Mouse (Mus musculus) skeletal muscle tissue, adult 2 months (tissue): ENCODE results near the gene Bsdc1.
A peak's percentile ranks its signal among the peaks of the same experiment; 100 is the strongest.
"Not testable (repeated sequence)": the region's sequence is repeated elsewhere in the genome, so short reads cannot be mapped to it uniquely, and the experiment has no call there.

ENCODE experiments used
- DNase-seq: peaks from one replicate; pipeline ENCODE4 v3.0.0-alpha.2; 2012; ENCODE audit warnings: low read depth, low spot score

Gene Bsdc1

GRCm38 (mm10) chr4:129461183-129461960 lies at the start of gene Bsdc1:
Bsdc1 (plus strand) TSS chr4:129461581.
- peak; percentile 100 for DNase-seq

- DNase-seq, result no peak
Observed at GRCm38 (mm10) chr4:129415892-129416291, 45.5 kb upstream of the Bsdc1 start.

GRCm38 (mm10) chr4:129416478-129416877 lies 44.9 kb upstream of the Bsdc1 start:
- DNase-seq, result no peak

GRCm38 (mm10) chr4:129418321-129418720 lies 43.1 kb upstream of the Bsdc1 start:
- DNase-seq, result no peak

- DNase-seq, result no peak
Observed at GRCm38 (mm10) chr4:129440340-129441063, 20.9 kb upstream of the Bsdc1 start, which contains the start of gene Zbtb8b. Zbtb8b (minus strand) TSS chr4:129440853.

GRCm38 (mm10) chr4:129441145-129441544 lies 20.2 kb upstream of the Bsdc1 start:
- DNase-seq, result no peak

- DNase-seq, result no peak
Observed at GRCm38 (mm10) chr4:129447360-129447759, 14.0 kb upstream of the Bsdc1 start.

- no peak for DNase-seq
Observed at GRCm38 (mm10) chr4:129447778-129448563, 13.4 kb upstream of the Bsdc1 start.

- DNase-seq, result no peak
Observed at GRCm38 (mm10) chr4:129448713-129449112, 12.7 kb upstream of the Bsdc1 start.

- no peak for DNase-seq
Observed at GRCm38 (mm10) chr4:129450851-129451250, 10.5 kb upstream of the Bsdc1 start.

- DNase-seq, result no peak
Observed at GRCm38 (mm10) chr4:129451471-129452169, 9.8 kb upstream of the Bsdc1 start.

- peak; percentile 80 for DNase-seq
Observed at GRCm38 (mm10) chr4:129455265-129455664, 6.1 kb upstream of the Bsdc1 start.

- no peak for DNase-seq
Observed at GRCm38 (mm10) chr4:129456126-129456525, 5.3 kb upstream of the Bsdc1 start.

GRCm38 (mm10) chr4:129457311-129457710 lies 4.1 kb upstream of the Bsdc1 start:
- DNase-seq, result not testable (repeated sequence)

- no peak for DNase-seq
Observed at GRCm38 (mm10) chr4:129459726-129460125, 1.7 kb upstream of the Bsdc1 start.

GRCm38 (mm10) chr4:129460827-129461182 lies 576 bp upstream of the Bsdc1 start:
- DNase-seq, result no peak

GRCm38 (mm10) chr4:129462118-129462517 lies 737 bp downstream of the Bsdc1 start:
- no peak for DNase-seq

GRCm38 (mm10) chr4:129463097-129464059 lies 2.0 kb downstream of the Bsdc1 start:
- peak; percentile 18 for DNase-seq

- DNase-seq, result no peak
Observed at GRCm38 (mm10) chr4:129464286-129464815, 3.0 kb downstream of the Bsdc1 start.

GRCm38 (mm10) chr4:129476047-129476446 lies 14.7 kb downstream of the Bsdc1 start:
- no peak for DNase-seq
